Mouse (Mus musculus) layer of hippocampus, adult 11-12 months (tissue): ENCODE measurements around the gene Trappc12.
"Not testable (repeated sequence)": the region's sequence is repeated elsewhere in the genome, so short reads cannot be mapped to it uniquely, and the experiment has no call there.

Experiments used
- DNase-seq: peaks from one replicate; pipeline ENCODE4 v3.0.0; 2022; ENCODE audit warnings: low spot score

Gene Trappc12

DNA sequence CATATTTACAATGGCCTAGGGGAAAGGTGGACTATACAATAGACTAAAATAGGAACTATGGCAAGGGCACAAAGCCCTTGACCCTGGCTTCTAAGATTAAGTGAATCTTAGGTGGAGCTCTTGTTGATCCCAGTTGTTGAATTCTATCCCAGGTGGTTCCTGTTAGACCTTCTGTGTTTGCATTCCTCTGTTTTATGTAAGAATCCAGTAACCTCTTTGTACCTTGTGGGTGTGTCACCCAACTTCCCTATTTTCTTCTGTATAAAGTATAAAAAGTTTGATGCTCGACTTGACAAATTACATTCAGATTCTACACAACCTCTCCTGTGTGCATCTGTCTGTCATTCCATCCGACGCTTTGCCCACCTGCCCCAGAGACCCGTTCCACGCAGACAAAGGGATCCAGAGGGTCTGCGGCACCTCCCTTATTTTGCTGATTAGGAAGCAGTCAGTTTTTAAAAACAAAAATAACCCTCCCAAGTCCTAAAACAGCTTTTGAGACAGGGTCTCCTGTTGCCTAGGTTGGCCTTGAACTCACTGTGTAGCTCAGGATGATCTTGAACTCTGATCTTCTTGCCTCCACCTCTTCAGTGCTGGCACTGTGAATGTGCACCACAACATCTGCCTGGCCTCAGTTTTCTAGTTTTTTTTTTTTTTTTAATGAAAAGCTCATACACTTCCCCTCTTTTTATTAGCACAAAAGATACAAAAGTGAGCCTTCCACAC is 16.6 kb downstream of the Trappc12 start:
- DNase-seq: not testable (repeated sequence)

DNA sequence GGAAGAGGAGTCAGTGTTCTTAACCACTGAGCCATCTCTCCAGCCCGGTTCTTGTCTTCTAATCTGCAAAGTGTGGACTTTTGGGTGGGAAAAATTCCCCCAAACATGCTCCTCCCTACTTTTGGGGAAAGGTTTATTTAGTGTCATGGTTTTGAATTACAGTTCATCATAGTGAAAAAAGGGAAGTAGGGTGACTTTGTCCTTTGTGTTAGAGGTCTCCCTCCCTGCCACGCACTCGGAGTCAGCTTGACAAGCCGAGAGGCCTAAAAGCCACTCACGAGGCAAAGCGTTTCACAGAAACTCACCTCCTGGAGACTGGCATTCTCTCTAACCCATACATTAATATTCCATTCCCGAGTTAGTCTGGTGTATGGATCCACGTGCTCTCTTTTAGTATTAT is 17.6 kb downstream of the Trappc12 start:
- DNase-seq: no peak

DNA sequence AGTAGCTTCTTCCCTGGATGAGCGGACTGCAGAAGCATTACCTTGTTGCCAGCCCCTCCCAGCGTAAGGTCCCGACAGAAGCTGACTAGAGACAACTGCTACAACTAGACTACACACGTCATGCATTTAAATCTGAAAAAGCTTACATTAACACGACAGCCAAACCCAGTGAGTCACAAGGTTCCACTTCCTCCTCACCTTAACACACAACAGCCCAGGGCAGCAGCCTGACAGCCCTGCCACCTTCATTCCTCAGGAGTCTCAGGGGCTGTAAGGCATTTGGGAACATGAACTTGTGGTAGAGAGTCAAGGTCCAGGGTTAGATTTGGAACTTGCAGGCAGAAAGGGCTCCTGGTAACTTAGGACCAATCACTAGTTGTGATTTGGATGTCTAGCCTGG is 23.2 kb downstream of the Trappc12 start:
- DNase-seq: no peak

DNA sequence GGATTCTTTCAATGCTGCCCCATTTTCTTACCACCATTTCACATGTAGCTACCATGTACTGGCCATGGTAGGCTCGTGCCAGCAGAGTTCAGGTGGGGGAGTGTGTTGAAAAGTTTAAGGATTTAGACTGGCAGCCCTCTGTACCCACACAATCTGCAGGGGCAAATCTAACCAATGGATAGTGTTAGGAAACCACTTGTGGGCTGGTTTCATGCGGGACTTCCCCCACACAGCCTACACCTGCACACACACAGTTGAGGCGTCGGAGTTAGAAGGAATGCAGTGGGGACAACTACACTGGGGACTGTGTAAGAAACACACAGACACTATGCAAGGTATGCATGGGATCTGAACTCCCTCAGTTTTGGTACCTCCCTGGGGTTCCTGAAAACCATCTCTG is 24.1 kb downstream of the Trappc12 start:
- no peak for DNase-seq

DNA sequence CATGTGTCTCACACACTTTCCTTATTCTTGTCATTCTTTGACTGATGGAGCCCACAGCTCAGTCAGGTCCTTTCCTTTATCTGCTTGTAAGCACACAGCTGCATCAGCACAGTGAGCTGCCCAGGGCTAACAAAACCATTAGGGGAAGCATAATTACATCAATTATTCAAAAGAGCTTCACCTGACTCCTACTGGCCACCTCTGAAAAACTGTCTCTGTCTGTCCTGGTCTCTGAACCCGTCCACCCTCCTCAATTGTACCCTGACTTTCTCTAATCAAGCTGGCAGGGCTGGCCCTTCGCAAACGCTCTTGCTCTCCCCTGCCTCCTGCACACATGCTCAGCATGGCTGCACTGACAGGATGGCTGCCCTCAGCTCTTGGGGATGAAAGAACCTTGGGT is 25.9 kb downstream of the Trappc12 start:
- DNase-seq: no peak

DNA sequence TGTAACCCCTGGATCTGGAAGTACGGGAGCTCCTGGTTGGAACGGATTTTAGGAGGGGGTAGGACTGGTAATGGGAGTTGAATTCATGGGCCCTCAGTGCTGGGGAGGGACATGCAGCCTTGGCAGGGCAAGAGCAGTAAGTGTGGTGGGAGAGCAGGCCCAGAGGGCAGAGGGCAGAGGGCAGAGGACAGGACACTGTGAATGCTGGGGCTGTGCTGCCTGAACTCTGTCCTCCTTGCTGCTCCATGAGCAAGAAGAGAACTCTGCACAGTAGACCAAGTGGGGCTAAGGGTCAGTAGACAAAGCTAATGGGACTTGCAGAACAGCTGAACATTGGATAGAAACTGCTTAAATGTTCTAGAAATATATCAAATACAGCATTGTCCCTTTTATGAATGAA is 32.2 kb downstream of the Trappc12 start:
- DNase-seq: no peak

DNA sequence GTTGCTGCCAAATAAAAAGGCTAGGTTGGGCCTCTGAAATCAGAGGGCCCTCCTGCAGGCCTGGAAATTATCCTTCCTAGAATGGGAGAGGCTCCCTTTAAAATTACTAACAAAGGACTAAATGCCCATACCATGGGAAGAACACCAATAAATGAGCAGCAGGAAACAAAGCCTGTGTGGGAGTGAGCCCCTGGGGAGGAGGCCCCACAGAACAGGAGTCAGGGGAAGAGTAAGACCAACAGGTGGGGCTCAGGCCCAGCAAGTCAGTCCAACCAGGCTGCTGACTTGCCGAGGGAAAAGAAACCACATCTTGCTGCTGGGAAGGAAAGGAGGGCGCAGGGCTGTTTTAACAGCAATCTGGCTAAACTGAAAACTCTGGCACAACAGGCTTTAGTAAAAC is 33.2 kb downstream of the Trappc12 start:
- DNase-seq: no peak

DNA sequence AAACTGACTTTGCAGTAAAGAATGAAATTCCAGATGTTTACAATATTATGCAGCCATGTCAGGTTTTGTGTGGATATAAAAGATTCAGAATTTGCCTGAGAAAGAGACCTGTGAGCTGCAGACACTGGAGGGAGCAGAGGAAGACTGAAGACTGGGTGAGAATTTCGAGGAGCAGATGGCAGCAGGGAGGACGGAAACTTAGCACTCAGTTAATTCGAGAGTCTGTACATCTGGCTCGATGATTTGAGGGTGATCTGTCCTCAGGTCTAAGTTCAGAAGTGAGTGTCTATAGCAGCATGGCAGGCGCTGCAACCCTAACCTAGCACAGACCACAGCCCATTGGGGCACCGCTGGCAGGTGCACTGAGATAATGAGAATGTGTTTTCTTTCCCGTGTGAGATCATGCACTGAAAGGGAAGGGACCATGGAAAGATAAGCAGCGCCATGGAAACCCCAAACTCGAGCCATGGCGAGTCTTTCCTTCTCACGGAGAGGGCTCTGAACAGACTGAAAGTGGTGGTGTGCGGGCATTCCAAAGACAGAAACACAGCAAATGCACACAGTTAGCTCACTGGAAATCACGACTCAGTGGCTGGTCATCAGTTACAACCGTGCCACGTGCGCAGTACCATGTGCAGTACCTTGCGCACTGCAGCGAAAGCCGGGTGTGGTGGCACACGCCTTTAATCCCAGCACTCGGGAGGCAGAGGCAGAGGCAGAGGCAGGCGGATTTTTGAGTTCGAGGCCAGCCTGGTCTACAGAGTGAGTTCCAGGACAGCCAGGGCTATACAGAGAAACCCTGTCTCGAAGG is 35.2 kb downstream of the Trappc12 start:
- no peak for DNase-seq

DNA sequence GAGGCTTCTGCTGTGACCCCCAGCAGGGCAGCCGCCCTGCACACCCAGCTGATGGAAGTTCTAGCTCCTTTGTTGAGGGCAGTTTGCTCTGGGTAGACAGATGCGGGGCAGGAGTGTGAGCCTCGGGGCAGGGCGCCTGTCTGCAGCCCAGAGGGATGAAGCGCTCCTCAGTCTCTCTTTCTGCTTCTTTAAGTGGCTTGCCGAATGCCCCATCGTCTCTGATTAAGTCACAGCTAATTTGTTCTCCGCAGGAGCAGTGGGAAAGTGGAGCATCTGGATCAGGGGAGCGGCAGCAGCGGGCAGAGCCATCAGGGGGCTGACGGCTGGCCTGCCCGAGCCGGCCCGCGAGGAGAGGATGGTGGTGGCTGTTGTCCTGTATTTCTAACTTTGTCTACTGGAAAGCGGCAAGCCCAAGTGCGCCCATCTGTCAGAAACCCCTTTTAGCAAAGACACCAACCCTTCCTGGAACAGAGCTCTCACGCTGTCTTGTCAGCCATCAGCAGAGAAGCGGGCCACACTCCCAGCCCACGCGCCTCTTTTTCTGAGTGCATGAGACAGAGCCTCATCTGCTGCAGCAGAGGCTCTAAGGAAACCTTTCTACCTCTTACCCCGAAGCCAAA is 39.6 kb downstream of the Trappc12 start:
- peak; percentile 62 for DNase-seq

DNA sequence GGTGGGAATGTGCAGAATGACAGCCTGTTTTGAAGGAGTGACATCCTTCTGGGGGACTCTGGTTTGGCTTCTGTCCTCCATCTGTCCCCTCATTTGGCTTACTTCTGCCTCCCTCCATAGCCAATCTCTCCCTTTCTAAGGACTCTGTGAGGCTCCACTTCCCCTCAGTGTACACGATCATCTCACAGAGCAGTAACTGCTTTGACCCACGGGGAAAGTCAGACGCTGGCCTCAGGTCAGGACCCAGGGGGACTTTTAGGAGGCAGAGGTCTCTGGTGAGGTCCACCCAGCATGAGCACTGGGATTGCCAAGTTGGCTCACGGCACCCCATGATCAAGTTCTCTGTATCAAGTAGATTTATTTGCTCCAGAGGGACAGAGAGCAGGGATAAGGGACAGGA is 42.1 kb downstream of the Trappc12 start:
- DNase-seq: no peak

DNA sequence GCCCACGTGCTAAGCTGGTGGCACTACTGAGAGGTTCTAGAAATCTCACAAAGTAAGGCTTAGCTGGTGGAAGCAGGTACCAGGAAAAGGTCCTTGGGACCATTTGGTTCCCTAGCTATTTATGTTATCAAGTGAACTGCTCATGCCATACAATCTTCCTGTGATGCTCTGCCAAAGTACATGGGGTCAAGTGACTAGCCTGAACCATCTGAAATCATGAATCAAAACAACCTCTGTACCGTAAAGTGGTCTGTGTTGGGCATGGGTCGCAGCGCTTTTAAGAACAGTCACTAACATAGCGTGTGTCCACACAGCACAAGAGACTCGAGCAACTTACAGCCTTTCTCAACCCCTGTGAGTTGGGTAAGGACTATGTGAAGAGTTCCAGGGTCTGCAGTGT is 45.1 kb downstream of the Trappc12 start:
- DNase-seq: no peak

DNA sequence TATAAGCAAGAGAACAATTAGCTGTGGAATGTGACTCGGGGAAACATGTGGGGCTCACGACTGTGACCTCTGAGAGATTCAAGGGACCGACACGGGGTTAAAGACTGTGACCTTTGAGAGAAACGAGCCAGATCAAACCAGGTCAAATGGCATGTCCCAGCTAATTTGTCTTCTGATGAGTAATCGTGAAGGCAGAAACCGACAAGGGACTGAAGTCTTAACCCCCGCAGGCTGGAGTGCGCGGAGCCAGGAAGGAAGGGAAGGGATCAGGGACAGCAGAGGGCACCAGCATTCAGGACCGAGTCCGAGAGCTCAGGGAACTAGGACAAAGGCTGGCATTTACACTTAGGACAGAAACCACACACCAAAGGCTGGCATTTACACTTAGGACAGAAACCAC is 45.9 kb downstream of the Trappc12 start:
- DNase-seq: no peak

DNA sequence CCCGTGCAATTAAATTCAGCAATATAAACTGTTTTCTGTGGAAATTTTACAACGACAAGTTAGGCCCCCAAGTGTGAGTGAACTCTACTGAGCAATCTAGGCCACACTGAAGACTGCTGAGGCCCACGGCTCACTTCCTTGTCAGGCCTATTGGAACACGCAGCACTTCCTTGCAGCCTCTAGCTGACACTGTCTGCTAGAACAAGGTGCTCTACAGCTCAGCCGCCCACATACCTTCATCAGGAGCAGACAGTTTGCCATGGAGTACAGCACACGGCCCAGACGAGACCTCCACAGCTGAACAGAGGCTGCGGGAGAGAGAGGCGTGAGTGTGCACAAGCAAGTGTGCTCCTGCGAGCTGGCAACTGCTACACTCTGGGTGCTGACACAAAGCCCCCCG is 49.0 kb downstream of the Trappc12 start:
- DNase-seq: peak; percentile 46

DNA sequence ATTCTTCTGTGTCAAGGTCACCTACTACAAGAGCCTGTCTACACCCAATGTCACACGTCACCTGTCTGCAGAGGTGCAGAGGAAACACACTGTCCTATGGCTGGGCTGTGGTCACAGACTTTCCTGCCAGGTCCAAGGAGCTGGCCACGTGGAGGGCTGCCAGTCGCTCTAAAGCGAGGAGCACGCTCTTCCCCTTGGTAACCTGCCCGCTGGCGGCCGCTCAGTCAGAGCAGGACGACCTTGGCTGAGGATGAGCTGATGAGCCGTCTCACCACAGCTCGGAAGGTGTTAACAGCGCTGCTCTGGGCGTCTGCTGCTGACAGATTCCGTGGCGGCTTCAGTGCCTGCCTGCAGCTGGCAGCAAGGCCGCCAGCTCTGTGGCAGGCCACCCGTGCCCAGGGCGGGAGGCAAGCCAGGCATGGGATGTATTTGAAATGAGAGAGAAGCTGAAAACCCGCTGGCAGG is 49.7 kb downstream of the Trappc12 start:
- peak; percentile 66 for DNase-seq

DNA sequence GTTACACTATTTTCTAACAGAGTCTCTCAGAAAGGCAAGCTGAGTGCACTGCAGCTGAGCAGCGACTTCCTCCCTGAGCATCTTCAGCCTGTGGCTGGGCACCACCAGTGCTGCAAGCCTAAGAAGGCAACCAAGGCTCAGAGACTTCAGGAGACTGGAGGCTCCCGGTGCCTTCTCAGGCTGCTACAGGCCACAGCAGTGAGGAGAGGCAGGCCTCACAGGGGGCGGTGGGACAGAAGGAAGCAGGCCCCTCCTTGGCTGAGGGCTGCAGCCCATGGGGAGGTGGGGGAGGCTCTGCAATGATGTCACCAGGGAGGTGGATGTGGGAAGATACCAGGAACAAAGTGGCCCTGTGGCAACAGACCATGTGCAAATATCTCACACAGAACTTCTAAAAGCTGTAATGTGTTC is 50.2 kb downstream of the Trappc12 start:
- DNase-seq: no peak

DNA sequence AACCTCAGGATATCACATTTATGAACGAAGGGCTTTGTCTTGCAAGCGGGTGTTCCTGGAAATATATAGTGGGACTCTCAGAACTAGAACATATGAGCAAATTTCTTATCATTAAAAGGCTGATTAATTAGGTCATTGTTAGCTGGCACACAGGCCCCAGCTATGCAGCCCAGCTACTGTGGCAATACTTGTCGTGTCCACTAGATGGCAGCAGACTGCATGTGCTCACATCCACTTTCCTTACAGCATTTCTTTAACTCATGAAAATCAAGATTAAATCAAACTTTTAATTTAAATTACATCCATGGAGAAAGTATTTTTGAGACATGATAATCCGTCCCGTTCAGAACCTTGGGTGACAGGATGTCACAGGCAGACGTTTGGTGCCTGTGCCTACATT is 50.6 kb downstream of the Trappc12 start:
- DNase-seq: peak; percentile 91

DNA sequence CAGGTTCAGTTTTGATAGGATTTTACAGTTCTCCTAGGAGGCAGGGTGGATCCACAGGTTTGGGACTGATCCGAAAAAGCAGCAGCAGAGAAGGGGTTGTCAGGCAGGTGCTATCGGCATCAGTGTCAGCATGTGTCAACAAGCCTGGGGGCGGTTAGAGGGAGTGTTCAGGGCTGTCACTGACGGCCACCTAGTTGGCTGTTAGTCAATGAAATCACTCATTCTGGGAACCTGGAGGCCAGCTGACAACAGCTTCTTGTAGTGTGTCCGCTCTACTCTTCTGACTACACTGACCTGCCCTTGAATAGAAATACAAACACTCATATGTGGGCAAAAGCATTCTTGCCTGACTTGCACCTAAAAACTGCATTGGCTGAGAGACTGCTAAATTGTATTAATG is 51.2 kb downstream of the Trappc12 start:
- no peak for DNase-seq

DNA sequence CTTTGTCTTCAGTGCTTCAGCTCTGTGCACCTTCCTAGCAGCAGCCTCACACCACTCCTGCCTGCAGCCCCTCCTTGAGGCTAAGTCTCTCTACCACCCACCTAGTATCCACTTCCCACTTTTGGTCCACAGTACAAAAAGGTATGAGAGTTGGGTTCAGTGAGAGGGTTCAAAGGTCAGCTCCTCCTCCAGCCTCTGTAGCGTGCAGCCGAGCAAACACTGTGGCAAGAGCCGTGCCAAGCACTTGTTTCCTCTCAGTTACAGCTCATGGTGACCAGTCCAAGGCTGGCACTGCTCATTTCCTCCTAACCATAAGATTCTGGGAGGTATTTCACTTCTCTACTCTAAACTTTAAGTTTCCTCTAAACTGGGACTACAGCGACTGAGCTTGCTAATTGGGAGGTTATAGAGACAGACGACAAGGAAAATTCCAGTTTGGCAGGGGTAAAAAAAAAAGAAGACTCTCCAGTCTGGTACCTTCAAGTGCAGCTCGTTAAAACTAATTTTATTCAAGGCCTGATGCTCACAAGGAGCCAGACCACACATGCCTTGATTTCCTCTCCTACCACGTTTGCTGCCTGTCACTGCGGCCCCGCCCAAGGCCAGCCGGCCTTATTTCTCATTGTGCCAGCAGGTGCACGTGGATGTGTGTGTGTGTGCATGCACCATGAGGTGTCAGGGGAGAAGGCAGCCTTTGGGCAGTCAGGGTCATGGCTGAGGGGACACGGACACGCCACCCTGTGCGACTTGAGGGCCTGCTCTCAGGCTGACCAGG is 52.3 kb downstream of the Trappc12 start:
- DNase-seq: no peak

DNA sequence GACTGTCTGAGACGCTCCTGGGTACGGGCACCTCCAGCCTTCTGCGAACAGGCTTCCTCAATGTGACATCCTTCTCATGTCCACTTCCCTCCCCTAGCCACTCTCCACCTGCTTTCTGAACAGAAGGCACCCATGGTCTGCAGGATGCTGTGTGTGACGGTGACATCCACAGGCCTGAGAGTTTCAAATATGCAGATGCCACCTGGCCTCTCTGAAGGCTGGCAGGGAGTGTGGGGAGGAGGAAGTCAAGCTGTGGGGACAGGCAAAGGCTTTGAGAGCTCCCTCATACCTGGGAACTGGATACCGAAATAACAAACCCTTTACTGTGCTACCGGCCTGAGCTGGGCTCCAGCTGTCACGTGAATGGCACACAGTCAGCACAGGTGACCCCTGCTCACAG is 55.5 kb downstream of the Trappc12 start:
- DNase-seq: no peak

DNA sequence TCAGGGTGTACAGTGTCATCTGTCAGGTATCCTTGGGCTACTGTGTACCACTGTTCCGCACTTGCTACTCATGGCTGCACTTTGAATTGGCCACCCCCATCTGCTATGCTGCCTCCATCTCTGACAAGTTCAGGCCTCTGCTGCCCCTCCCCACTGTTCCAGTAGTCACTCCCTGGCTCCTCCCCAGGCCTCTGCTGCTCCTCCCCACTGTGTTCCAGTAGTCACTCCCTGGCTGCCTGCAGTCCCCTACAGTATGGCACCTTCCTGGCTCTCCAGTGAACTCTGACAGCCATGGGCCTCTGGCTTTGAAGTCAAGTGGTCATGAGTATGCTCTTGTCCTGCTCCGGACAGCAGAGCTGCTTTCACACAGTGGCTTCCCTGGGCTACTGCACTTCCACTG is 56.0 kb downstream of the Trappc12 start:
- DNase-seq: no peak

DNA sequence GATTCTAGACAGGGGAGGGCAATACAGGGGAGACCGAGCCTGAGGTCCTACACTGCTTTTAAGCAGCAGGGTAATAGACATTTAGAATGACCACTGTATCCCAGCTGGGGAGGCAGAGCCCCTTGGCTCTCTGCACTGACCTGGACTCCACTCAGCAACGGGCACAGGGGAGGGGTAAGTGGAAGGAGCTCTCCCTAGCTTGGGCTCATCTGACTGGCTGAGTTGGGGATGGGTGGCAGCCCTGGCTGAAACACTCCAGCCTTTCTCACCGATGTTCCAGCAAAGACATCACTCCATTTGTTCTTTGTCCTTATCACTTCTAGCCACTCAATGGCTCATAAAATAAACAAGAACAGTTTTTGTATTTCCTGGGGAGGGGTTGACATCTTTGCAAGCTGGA is 56.5 kb downstream of the Trappc12 start:
- no peak for DNase-seq

DNA sequence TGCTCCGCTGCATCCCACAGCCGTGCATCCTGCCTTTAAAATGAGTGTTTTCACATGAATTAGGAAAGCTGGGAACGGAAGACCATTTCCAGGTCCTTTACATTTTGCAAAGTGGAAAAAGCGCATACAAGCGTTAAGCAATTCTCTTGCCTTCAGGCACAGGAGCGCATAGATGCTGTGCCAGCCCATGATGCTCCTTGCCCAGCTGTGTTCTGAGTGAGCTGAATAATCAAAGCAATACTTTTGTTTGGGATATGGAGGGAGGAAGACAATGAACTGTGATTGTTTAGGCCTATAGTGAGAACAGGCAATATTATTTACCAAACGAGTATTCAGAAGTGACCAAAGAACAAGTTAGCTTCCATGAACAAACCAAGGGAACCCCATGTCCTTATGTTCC is 59.5 kb downstream of the Trappc12 start:
- DNase-seq: peak; percentile 48
